Mouse (Mus musculus) embryonic fibroblast, embryonic 13.5 days (primary cell): ENCODE results near the gene Ppp1r21. TPM values are rescaled to one million over a fixed set of nuclear protein-coding genes. Genes with fewer than 3 reads are reported as not detected.

Experiments
- H3K27ac ChIP-seq: 2 replicates; pipeline ENCODE4 v1.5.1; 2012; ENCODE audit warnings: low read length, control low read depth, inconsistent platforms; ENCODE audit not compliant: insufficient read depth
- H3K4me1 ChIP-seq: 2 replicates; pipeline ENCODE4 v1.6.1; 2011; ENCODE audit warnings: low read length; ENCODE audit not compliant: control insufficient read depth, insufficient read depth
- H3K4me3 ChIP-seq: 2 replicates; pipeline ENCODE4 v1.5.1; 2011; ENCODE audit warnings: mild to moderate bottlenecking, control low read depth, low read length; ENCODE audit not compliant: insufficient read depth
- CTCF ChIP-seq: IDR thresholded peaks from 2 replicates; pipeline ENCODE4 v1.5.1; 2011; ENCODE audit warnings: mild to moderate bottlenecking, control low read depth, low read length, moderate library complexity, borderline replicate concordance; ENCODE audit not compliant: insufficient read depth
- POLR2A ChIP-seq: IDR thresholded peaks from 2 replicates; pipeline ENCODE4 v1.6.1; 2011; ENCODE audit warnings: low read depth, mild to moderate bottlenecking, control low read depth, low read length, moderate library complexity
- polyA plus RNA-seq: library from polyadenylated mRNA; stranded (reverse); fragments of >200 nt; gene quantifications from 2 replicates; pipeline ENCODE4 v1.2.4, GENCODE M21; 2011; ENCODE audit warnings: low read depth; ENCODE audit not compliant: missing spikeins, insufficient read length

The Ppp1r21 gene
- polyA plus RNA-seq, 1 experiment = 23.4 TPM

GRCm38 (mm10) chr17:88632631-88633030 is 102.7 kb downstream of the Ppp1r21 start:
- no peak for TF ChIP-seq CTCF
- TF ChIP-seq POLR2A = no peak
- Histone ChIP-seq H3K4me3 (no peak overlapping the region), H3K4me1 (0 out of 2 replicates have a peak, but pooled peaks cover 14% of the 10 kb centered on the region), H3K27ac (no peak overlapping the region)

GRCm38 (mm10) chr17:88636076-88636475 is 106.2 kb downstream of the Ppp1r21 start:
- TF ChIP-seq CTCF (no peak), POLR2A (no peak)
- H3K4me3 ChIP-seq = no peak overlapping the region
- H3K27ac ChIP-seq = no peak overlapping the region
- 0 out of 2 replicates have a peak, but pooled peaks cover 8% of the 10 kb centered on the region for H3K4me1 ChIP-seq

- Histone ChIP-seq H3K4me3 (no peak overlapping the region), H3K4me1 (0 out of 2 replicates have a peak, but pooled peaks cover 8% of the 10 kb centered on the region), H3K27ac (no peak overlapping the region)
- TF ChIP-seq CTCF (peak; percentile 11; the same call in 1 of the 2 replicates), POLR2A (no peak)
These were observed 106.7 kb downstream of the Ppp1r21 start for GRCm38 (mm10) chr17:88636587-88636986.

Other genes starting within 250 kb of the Ppp1r21 start
- 28.5 and 40.6 TPM in 2 replicates for gene Foxn2, start 89.4 kb upstream of the Ppp1r21 start, polyA plus RNA-seq
- gene Ston1, start 67.6 kb downstream of the Ppp1r21 start, polyA plus RNA-seq = 88.3 and 103 TPM in 2 replicates
- not detected in 2 replicates for gene Gtf2a1l, start 138.5 kb downstream of the Ppp1r21 start, polyA plus RNA-seq